Mouse (Mus musculus) adrenal gland, postnatal 36 days (tissue): ENCODE measurements at regions not wholly inside any gene's neighbourhood (a gene's known extent, or its start where the extent isn't known, plus 50 kb on each side); places are given as distances from the start of the nearest gene placed in this dataset.
"Not testable (repeated sequence)": the region's sequence is repeated elsewhere in the genome, so short reads cannot be mapped to it uniquely, and the experiment has no call there.

Source experiments
- DNase-seq, 2 experiments: peaks; one replicate each; pipeline ENCODE4 v3.0.0; 2021; ENCODE audit warnings: mixed read lengths in 1 of 2

DNA sequence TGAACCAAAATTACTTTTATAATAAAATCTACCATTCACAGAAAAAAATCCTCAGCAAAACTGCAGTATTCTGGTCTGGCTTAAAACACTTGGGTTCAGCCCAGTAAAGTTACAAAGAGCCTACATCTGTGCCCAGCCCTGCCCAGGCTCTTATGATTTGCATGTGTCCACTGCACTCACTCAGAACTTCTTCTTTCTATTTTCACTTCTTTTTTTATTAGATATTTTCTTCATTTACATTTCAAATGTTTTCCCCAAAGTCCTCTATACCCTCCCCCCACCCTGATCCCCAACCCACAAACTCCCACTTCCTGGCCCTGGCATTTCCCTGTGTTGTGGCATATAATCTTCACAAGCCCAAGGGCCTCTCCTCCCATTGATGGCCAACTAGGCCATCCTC lies 1442.4 kb upstream of the Tacstd2 start:
- no peak for DNase-seq

DNA sequence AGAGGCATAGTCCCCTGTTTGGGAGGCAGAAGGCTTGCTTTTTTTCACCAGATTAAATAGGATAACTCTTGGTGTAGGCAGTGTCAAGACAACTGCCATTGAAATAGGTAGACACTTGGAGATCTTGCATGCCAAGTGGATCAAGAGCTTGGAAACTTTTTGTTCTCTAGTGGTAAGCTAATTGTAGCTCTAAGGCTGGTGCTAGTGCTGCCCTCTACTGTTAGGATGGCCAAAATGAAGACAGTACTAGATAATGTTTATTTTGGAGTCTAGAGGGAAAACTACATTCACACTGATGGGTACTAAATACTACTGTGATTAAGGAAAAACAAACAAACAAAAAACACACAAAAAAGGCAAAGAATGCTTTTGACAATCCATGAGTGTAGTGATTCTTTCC lies 1428.4 kb upstream of the Tacstd2 start:
- DNase-seq, result peak in 1 of 2 experiments; percentile 3

DNA sequence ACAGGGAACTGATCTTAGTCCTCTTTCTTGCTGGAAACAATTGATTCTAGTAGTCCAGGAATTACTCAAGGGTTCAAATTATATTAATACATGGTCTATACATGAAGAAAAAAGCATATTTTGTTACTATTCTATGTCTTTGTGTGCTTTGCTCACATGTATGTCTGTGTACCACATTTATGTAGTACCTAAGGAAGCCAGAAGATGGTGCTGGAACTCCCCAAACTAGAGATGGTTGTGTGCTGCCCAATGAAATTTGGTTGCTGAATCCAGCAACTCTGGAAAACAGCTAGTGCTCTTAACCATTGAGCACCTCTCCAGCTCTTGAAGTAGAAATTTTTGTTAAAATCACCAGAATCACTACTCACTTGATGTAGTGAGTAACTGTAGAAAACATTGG lies 1402.5 kb upstream of the Tacstd2 start:
- DNase-seq, result not testable (repeated sequence)

DNA sequence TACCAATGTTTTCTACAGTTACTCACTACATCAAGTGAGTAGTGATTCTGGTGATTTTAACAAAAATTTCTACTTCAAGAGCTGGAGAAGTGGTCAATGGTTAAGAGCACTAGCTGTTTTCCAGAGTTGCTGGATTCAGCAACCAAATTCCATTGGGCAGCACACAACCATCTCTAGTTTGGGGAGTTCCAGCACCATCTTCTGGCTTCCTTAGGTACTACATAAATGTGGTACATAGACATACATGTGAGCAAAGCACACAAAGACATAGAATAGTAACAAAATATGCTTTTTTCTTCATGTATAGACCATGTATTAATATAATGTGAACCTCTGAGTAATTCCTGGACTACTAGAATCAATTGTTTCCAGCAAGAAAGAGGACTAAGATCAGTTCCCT lies 1396.3 kb upstream of the Tacstd2 start:
- not testable (repeated sequence) for DNase-seq

DNA sequence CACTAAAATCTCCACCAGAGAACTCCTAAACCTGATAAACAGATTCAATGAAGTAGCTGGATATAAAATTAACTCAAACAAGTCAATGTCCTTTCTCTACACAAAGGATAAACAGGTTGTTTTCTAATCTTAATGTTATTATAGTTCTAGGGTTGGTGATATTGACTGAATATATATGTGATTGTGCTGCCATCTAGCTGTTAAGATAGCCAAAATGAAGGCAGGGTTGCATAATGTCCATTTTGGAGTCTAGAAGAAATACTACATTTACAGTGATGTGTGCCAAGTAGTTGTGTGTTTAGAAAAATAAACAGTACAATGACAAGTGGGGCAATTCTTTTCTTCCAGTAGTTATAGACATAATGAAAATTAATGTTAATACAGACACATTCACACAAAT lies 1379.9 kb upstream of the Tacstd2 start:
- no peak for DNase-seq

DNA sequence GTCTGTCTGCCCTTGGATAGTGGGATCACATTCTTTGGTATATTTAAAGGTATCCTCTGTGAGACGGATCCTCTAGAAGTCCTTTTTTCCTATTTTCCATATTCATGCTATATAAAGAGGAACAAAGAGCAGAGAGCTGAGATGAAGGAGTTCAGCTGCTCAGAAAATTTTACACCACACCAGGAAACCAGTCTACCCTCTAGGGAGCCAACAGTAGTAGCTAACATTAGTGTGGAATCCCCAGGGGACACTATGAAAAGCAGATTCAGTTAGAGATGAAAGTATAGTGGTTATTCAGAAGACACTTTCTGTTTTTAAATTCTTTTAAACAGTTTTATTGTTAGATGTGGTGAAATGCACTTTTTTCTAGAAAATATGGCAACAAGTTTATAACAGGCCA lies 1348.5 kb upstream of the Tacstd2 start:
- no peak for DNase-seq

DNA sequence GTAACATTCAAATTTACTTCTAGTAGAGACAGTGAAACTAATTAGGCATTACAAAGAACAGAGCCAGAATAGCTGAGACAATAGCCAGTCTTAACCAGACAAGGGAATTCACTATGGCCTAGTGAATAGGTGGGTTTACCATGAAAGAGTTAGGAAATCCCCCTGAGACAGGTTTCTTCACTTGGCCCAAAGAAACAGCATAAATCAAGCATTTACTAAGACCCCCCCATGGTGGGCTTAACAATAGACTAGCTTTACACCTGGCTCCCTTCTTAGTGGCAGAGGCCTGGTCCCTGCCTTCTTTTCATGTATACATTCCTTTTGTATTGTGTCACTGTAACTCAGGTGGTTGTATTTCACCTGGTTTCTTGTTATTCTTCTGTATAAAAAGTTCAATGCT lies 1317.2 kb upstream of the Tacstd2 start:
- not testable (repeated sequence) for DNase-seq

DNA sequence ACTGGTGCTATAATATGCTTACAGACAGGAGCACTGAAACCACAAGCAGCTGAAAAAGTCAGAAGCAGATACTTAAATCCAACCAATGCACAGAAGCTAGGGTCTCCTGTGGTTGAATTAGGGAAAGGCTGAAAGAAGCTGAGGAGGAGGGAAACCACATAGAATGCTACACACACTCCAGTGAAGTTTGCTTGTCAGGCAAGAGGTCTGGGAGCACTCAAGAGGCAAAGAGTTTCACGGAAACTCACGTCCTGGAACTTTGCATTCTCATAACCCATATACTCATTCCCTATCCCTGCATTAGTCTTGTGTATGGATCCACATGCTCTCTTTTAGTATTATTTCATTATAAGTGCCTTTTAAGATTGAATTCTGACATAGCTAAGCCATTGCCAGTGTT lies 1316.7 kb upstream of the Tacstd2 start:
- DNase-seq, result no peak

DNA sequence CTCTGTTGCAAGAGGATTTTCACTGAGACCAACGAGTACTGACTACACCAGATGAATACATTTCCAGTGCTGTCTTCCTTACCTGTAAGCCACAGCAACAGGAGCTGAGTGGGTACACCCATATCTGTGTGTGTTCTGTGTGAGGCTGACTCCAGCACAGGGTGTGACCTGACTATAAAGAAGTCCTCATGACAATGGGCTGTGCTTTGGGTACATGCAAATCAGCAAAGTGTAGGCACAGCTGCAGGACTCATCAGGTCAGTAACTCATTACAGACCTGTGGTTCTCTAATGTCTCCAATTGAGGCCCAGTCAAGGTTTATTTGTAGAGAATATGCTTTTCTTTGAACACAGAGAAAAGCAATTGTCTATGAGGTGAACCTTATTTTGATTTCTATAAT lies 1299.6 kb upstream of the Tacstd2 start:
- DNase-seq, result no peak

DNA sequence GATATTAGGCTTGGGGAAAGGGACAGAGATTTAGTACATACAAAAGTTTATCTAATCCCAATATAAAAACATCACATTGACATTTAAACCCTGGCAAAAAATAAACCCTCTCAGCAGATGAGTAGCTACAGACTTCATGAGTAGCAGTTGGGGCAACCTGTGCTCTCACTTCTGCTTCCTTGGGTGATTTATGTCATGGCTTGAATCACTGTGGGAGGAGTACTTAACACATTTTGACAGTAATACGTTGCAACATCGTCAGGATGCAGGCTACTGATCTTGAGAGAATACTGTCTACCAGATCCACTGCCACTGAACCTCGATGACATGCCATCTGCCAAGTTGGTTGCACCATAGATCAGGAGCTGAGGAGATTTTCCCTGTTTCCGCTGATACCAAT lies 1299.0 kb upstream of the Tacstd2 start:
- DNase-seq, result no peak

DNA sequence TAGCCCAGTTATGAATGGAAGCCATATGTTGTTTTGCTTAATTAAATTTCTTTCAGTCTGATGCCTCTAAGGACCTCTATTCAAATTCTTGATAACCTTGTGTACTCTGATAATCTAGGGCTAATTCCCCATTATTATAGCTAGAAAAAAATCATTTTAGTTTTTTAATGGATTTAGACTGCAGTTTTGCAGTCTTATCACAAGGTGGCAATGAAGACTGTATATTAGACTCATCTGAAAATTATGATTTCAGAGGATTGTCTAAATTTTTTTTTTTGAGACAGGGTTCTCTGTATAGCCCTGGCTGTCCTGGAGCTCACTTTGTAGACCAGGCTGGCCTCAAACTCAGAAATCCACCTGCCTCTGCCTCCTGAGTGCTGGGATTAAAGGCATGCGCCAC lies 1292.9 kb upstream of the Tacstd2 start:
- DNase-seq, result not testable (repeated sequence)

DNA sequence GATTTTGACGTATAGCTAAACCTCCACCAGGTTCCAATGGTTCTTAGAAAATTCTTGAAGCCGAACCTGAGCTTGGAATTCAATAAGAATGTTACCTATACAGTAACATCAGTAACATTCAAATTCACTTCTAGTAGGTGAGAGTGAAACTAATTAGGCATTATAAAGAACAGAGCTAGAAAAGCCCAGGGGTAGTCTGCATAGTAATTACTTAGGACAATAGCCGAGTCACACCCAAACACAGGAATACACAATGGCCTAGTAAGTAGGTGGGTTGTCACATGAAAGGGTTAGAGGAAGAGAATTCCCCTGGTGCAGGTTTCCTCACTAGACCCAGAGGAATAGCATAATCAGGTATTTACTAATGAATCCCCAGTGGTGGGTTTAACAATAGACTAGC lies 1277.8 kb upstream of the Tacstd2 start:
- DNase-seq, result no peak

DNA sequence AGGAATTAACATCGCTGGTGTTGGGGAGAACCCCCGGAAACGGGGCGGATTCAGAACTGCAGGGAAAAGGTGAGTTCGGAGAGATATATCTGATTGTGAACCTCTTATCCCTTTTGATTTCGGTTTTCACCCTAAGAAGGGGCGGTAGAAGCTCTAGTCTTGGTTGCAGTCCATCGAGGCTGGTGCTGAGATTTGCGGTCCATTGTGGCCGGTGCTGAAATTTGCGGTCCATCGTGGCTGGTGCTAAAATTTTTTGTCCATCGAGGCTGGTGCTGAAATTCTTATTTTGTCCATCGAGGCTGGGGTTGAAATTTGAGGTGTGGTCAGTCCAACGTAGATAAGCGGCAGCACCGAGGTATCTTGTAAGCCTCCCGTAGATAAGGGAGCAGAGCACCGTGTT lies 1263.6 kb upstream of the Tacstd2 start:
- DNase-seq, result not testable (repeated sequence)

DNA sequence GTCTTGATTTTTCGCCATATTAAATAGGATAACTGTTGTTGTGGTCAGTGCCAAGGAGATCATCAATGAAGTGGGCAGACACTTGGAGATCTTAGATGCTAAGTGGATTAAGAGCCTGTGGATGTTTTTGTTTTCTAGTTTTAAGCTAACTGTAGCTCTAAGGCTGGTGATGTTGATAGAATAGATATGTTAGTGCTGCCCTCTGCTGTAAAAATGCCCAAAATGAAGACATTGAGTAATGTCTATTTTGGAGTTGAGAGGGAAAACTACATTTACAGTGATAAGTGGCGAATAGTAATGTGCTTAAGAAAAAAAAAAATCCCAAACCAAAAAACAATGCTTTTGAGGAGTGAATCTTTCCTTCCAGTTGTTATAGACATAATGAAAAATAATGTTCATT lies 1235.9 kb upstream of the Tacstd2 start:
- no peak for DNase-seq

DNA sequence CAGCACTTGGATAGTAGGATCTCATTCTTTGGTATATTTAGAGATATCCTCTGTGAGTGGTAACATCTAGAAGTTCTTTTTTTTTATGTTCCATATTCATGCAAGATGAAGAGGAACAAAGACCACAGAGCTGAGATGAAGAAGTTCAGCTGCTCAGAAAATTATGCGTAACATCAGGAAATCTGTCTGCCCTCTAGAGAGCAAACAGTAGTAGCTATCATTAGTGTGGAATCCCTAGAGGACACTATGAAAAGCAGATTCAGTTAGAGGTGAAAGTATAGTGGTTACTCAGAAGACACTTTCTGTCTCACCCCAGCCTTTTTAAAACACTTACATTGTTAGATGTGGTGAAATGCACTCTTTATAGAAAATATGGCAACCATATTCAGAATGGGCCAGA lies 1214.9 kb upstream of the Tacstd2 start:
- DNase-seq, result no peak

DNA sequence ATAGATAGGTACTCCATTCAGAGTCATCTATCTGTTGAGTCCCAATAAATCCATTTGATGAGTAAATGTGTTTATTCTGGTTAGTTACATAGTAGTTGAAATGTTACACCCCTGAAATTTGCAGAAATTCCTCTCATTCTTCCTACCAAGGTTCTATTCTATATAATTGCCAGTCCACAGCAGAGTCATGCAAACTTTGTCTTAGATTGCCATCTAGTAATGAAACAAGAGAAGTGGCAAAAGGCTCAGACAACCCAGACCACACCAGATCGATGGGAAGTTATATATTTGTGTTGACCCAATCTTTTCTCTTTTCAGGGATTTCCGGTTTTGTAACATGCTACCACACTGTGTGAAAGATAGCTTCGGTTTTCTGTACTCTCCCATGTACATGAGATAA lies 1214.1 kb upstream of the Tacstd2 start:
- DNase-seq, result no peak

DNA sequence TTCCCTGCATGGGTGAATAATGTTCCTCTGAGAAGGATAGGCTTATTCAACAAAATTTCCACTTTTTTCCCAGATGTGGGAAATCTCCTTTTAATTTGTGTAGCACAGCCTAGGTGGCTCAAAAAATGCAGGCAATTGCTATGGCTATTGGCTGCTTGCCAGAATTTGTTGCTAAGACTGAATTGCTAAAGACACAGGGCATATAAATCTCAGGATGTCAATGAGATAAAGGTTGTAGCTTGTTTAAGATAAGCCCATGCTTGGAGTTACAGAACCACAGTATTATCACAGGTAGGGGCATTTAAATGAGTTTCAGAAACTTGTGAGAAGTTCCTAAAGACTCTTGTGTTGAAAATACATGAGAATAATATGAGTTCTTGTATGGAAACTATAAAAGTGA lies 1203.0 kb upstream of the Tacstd2 start:
- no peak for DNase-seq

DNA sequence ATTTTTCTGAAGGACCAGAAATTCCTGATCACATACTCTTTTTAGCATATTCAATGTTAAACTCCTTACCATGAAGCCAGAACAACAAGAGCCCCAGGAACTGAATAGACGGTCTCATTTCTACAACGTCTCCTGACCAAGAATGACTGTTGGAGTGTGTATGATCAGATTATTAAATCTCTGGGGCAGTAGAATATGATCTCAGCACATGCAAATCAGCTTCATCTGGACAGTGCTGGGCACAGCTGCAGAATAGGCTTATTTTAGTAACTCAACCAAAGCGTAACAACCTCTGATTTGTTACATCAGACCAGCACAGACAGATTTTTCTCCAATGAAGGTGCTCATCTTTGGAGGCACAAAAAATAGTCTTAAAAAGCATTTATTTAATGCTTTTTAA lies 1201.1 kb upstream of the Tacstd2 start:
- no peak for DNase-seq

DNA sequence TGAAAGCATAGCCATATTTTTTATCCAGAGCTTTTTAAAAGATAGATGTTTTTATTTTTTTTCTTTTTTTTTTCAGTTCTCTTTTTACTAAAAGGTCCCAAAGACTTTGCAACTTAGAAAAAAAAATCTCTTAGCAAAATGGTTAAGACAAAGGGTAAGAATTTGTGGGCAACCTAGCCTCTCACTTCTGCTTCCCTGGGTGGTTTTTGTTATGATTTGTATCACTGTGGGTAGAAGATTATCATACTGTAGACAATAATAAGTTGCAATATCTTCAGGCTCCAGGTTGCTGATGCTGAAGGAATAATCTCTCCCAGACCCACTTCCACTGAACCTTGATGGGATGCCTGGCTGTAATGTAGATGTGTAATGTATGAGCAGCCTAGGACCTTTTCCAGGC lies 1200.5 kb upstream of the Tacstd2 start:
- no peak for DNase-seq

DNA sequence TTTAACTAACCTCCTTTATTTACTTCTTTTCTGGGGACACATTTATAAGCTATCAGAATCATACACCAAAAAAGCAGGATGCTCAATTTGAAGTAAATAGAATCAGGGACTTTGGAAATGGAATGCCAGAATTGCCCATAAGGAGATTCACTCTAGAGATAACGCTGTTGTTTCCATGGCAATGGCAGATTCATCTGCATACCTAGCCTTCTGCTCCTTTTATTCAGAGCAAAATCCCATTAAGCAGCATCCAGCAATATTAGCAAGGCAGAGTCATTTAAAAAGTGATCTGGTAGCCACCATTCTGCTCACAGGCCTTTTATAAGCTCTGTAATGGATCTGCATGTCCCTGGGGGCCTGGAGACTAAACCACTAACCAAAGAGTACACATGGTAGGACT lies 1175.5 kb upstream of the Tacstd2 start:
- not testable (repeated sequence) for DNase-seq

DNA sequence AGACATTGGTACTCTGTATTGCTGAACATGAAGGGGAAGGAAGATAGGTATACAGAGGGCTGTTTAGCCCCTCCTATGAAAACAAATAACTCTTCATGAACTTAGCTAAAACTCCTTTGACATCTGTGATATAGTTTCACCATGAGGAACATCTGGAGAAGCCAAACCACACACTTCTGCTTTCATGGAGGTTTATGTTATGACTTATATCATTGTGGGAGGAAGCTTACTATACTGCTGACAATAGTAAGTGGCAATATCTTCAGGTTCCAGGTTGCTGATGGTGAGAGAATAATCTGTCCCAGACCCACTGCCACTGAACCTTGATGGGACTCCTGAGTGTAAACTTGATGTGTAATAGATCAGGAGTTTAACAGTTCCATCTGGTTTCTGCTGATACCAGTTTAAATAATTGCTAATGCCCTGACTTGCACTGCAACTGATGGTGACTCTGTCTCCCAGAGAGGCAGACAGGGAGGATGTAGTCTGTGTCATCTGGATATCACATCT lies 1168.8 kb upstream of the Tacstd2 start:
- not testable (repeated sequence) for DNase-seq

DNA sequence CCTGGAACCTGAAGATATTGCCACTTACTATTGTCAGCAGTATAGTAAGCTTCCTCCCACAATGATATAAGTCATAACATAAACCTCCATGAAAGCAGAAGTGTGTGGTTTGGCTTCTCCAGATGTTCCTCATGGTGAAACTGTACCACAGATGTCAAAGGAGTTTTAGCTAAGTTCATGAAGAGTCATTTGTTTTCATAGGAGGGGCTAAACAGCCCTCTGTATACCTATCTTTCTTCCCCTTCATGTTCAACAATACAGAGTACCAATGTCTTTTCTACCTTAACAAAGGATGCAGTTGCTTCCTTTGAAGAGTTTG lies 1145.2 kb upstream of the Tacstd2 start:
- not testable (repeated sequence) for DNase-seq

DNA sequence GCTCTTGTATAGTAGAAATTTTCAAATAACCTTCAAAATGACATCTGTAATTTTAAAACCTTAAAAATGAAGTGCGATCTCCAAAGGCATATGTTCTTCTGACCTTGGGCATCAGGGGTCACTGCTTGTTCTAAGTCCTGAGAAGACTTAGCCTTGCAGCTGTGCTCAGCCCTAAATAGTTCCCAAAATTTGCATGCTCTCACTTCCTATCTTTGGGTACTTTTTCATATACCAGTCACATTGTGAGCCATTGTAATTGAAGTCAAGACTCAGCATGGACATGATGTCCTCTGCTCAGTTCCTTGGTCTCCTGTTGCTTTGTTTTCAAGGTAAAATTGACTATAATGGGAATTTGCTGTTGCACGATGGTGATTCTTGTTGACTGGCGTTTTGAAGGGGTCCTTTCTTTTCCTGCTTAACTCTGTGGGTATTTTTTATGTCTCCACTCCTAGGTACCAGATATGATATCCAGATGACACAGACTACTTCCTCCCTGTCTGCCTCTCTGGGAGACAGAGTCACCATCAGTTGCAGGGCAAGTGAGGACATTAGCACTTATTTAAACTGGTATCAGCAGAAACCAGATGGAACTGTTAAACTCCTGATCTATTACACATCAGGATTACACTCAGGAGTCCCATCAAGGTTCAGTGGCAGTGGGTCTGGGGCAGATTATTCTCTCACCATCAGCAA lies 1144.6 kb upstream of the Tacstd2 start:
- no peak for DNase-seq

DNA sequence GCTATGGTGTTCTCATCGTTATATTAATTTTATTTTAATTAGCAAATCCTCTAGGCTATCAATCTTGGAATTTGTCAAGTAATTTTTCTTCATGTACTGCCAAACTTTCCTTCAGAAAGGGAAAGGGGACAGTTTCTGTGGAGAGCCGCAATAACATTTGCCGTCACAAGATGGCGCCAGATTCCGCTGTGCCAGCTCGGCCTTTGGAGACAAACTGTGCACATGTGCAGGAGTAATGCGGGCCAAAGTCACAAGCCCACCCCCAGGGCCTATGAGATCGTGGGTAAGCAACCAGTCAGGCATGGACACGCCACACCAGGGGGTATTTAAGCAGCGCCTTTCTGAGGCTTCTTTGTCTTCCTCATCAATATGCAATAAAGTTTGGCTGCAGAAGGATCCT lies 1132.8 kb upstream of the Tacstd2 start:
- DNase-seq, result peak; percentile 1 to 13

DNA sequence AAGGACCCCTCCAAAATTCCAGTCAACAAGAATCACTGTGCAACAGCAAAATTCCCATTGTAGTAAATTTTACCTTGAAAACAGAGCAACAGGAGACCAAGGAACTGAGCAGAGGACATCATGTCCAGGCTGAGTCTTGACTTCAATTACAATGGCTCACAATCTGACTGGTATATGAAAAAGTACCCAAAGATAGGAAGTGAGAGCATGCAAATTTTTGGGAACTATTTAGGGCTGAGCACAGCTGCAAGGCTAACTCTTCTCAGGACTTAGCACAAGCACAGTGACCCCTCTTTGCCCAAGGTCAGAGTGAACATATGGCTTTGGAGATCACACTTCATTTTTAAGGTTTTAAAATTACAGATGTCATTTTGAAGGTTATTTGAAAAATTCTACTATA lies 1096.7 kb upstream of the Tacstd2 start:
- DNase-seq, result not testable (repeated sequence)
